Mouse (Mus musculus): Measurements from ENCODE around the gene Crlf3.

Gene Crlf3

GRCm38 (mm10) chr11:80080826-80081728, at the start of gene Crlf3:
Gene Crlf3 (minus strand): TSS chr11:80080991.
- peak; percentile 92 for DNase-seq (ENCODE audit: low read depth, low spot score)

DNA sequence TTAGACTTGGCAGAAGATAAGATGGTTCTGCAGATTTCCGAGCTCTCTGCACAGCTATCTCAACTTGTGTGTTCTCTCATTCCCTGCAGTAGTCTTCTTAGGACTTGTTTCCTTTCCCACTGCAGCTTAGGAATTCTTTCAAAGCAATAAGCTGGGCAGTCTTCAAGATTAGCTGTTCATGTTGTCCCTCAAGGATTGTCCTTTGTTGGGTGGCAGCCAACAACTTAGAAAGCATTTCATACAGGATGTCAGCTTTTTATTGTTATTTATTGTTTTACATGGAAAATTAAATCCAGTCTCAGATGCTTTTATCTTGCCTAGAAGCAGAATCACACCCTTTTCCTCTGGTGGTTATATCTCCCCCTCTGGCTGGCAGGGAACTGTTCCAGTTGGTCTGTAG, 35.6 kb upstream of the Crlf3 start:
- DNase-seq (ENCODE audit: low read depth, low spot score) = no peak

GRCm38 (mm10) chr11:80104407-80104806, 23.6 kb upstream of the Crlf3 start:
- DNase-seq (ENCODE audit: low read depth, low spot score) = no peak

GRCm38 (mm10) chr11:80101298-80101697, 20.5 kb upstream of the Crlf3 start:
- no peak for DNase-seq (ENCODE audit: low read depth, low spot score)

- DNase-seq (ENCODE audit: low read depth, low spot score) = no peak
Measured at GRCm38 (mm10) chr11:80098444-80099056, 17.8 kb upstream of the Crlf3 start.

- DNase-seq (ENCODE audit: low read depth, low spot score) = no peak
Measured at GRCm38 (mm10) chr11:80090555-80091164, 9.9 kb upstream of the Crlf3 start.

DNA sequence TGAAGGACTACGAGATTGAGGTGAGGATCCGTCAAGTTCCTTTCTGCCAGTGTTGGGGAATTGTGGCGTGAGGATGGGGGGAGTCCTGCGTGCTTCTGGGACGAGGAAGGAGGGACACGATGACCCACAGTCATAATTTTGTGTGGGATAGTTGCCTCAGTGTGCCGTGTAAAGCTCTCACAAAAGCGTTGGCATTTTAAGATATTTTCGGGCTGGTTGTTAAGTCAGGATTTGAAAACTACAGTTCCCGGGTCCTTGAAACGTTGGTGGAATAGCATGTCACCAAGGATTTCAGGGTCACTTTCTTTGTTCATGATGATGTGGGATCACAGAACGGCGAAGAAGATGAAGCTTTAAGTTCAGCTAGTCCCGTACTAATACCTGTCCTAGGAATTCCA, 9.0 kb upstream of the Crlf3 start:
- no peak for DNase-seq (ENCODE audit: low read depth, low spot score)

DNA sequence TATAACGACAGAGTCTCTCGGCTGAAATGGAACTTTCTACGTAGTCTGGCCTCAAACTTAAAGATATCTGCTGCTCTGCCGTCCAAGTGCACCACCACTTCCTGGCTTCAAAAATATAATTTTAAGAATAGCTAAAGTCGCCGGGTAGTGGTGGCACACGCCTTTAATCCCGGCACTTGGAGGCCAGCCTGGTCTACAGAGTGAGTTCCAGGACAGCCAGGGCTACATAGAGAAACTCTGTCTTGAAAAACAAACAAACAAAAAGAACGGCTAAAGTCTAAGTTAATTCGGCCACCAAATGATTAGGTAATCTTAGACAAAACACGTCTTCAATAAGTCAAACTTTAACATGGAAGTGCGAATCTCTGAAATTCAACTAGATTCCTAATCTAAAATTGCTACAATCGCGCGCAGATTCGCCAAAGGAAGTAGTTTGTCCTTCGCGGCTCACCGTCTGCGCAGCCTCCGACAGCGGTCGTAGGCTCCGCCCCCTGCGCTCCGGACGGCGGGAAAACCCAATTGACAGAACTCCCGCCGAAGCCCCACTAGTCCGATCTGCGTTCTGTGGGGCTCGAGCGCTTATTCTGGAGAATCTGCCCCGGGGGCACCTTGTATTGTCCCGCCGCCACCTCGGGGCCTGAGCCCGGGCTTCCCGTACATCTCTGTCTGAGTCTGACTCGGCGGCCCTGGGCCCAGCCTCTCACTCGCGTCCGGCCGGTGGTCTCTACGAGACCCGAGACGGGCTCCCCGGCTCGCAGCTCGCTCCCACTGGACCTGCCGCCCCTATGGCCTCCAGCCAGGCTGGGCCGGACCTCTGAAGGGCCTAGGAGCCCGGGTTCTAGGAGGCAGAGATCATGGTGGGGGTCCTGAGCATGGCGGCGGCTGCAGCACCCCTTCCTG, 8.4 kb upstream of the Crlf3 start, which contains the start of gene Atad5:
Gene Atad5, plus strand, starts transcription at position 484 of the 900 bp plus-strand sequence.
- DNase-seq (ENCODE audit: low read depth, low spot score) = peak; percentile 91

DNA sequence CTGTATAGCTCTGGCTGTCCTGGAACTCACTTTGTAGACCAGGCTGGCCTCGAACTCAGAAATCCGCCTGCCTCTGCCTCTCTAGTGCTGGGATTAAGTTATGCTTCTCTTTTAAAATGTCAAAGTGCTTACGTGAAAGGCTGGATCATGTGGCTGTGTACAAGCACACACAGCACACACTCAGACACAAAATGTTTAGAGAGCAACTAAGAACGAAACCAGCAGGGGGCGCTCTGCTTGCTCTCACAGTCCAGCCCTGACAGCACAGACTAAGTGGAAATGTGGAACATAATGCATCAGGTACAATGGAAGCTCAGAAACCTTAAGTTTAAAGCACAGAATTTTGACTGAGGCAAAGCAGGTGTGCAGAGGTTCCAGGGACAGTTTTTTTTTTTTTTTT, 6.1 kb upstream of the Crlf3 start:
- DNase-seq (ENCODE audit: low read depth, low spot score) = peak; percentile 91

DNA sequence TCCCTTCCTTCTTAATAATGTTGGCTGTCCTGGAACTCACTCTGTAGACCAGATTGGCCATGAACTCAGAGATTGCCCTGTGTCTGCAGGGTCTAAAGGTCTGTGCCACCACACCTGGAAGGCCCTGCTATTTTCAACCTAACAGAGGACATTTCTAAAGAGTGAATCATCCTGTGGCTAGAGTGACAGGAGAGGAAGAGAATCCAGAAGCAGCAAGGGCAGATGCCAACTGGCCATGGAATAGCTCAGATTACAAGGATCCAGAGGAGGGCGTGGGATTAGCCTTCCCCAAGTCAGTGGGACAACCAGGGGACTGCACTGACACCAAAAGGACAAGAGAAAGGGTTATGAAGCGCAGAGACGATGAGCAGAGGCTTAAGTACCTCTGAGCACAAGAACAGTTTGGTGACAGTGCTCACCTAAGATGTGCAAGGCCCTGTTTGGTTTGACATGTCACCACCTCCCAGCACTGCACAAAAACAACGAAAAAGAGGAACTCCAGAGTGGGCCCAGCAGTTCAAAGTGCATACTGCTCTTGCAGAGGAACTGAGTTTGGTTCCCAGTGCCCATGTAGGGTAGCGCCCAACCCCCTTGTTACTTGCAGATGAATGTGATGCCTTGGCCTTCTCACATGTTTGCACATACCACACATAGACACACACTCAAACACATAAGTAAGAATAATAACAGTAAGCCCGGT, 4.7 kb upstream of the Crlf3 start:
- no peak for DNase-seq (ENCODE audit: low read depth, low spot score)

GRCm38 (mm10) chr11:80081786-80082319, 1.1 kb upstream of the Crlf3 start:
- DNase-seq (ENCODE audit: low read depth, low spot score) = no peak

- no peak for DNase-seq (ENCODE audit: low read depth, low spot score)
Measured at GRCm38 (mm10) chr11:80080381-80080825, 388 bp downstream of the Crlf3 start.

- DNase-seq (ENCODE audit: low read depth, low spot score) = no peak
Measured at GRCm38 (mm10) chr11:80079751-80080150, 1.0 kb downstream of the Crlf3 start.

GRCm38 (mm10) chr11:80078831-80079230, 2.0 kb downstream of the Crlf3 start:
- DNase-seq (ENCODE audit: low read depth, low spot score) = no peak

GRCm38 (mm10) chr11:80077784-80078545, 2.8 kb downstream of the Crlf3 start:
- no peak for DNase-seq (ENCODE audit: low read depth, low spot score)

DNA sequence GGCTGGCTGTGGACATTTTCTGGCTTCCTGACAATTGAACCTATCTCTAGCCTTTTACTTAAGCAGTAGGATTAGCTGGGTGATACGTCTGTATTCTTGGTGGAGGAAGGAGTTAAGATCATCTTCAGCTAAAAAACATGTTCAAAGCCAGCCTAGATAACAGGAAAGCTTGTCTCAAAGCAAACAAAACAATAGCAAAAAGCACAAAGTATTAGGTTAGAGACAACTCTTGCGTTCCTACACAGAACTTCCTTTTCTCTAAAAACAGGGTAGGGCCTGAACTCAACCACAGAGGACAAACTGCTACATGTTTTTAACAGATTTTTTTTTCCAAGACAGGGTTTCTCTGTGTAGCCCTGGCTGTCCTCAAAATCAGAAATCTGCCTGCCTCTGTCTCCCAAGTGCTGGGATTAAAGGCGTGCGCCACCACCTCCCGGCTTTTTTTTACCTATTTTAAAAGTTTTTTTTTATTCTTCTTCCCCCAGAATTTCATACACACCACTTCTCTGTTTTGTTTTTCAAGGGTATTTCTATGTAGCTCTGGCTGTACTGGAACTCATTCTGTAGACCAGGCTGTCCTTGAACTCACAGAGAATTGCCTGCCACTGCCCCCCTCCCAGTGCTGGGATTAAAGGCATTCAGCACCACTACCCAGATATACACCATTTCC, 5.0 kb downstream of the Crlf3 start:
- DNase-seq (ENCODE audit: low read depth, low spot score) = no peak

DNA sequence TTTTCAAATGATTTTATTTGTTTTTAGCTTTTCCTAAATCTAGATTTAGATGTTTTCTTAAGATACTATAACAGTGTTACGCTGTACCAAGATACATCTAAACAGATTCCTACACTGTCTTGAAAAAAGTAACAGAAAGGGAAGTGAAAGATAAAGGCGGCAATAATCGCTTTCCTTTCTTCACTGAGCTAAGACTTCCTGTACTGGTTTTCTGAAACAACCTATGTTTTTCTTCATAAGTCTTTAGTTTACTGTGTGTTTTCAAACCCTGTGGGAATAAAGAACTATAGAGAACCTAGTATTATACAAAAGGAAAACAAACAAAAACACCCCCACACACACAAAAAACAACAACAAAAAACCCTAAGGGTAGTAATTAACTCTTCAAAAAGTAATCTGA, 8.4 kb downstream of the Crlf3 start:
- no peak for DNase-seq (ENCODE audit: low read depth, low spot score)

DNA sequence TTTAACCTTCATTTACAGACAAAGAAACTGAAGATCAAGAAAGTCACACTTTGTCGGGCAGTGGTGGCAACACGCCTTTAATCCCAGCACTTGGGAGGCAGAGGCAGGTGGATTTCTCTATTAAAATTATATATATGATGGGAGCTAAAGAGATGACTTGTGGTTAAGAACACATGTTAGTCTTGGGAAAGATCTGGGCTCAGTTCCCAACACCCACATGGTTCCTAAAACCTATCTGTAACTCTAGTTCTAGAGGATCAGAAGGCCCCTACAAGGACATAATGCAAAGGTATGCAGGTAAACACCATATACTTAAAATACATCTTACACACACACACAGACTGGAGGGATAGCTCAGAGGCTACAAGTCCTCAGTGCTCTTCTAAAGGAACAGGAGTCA, 9.8 kb downstream of the Crlf3 start:
- DNase-seq (ENCODE audit: low read depth, low spot score) = no peak

DNA sequence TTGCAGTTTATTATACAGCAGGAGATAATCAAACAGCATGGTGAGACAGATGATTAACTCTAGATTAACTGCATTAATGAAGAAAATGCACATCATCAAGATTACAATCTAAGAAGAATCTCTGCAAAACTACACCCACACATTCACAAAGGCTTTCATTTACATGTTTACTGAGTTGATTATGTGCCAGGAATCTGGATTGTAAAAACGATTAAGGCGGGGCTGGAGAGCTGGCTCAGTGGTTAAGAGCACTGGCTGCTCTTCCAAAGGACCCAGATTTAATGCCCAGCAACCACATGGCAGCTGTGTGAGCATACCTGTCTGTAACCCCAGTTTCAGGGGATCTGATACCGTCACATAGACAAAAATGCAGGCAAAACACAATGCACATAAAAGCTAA, 11.0 kb downstream of the Crlf3 start:
- DNase-seq (ENCODE audit: low read depth, low spot score) = no peak

Measured in c-Kit-negative CD71-positive TER-119-positive erythroid progenitor cells, embryonic 14.5 days (primary cell).